Mouse (Mus musculus): Measurements from ENCODE around the gene Mrpl4.

Gene Mrpl4

DNA sequence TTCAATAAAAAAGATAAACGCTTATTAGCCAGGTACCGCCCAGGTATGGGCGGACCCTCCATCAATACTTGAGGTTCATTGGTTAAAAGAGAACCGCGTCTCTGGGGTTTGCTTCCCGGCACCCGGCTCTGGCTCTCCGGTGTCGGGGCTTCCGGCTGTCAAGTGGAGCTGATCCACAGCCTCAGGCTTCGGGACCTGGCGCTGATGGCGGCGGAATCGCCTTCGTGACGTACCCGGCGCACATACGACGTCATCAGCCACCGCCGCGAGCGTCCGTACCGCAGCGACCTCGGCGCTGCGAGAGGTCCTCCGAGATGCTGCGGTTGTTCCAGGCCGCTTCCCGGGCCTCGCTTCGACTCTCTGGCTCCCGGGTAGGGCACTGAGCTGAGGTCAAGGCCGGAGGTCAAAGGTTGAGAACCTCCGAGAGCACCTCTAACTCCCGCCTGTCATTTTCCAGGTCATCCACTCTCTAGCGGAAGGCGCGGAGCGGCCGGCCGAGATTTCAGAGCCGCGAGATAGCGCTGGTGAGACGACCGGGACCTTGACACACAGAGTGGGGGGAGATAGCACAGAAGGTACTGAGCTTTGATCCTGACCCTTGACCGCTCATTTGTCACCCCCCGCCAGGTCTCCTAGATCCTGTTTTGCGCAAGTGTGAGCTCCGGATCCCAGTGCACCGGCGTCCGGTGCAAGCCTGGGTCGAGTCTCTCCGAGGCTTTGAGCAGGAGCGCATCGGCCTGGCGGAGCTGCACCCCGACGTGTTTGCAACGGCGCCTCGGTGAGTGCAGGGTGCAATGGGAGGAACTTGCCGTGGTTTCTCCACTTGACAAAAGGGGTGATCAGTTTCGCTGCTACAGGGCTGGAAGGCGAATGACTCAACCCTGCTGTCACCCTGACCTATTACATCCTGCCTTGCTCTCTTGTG, at the start of gene Mrpl4:
TSS of gene Mrpl4 (plus strand) at position 112 of the 925 bp plus-strand sequence.
- peak; percentile 93 for DNase-seq

DNA sequence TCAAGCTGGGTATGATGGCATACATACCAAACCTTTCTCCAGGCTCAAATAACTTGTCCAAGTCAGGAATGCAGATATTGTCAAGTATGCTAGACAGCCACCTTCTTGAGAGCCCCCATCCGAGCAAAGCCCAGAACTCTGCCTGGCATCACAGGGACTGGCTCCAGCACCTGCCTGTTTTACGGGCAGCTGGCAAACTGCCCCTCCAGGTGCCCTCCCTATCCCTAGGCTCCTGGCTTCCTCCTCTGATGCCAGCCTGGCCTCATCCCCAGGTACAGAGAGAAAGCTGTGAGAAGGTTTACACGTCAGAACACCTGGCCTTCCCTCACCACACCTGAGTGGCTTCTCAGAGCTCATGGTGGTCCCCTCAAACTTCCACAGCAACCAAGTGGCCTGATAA, 45.5 kb upstream of the Mrpl4 start:
- no peak for DNase-seq

DNA sequence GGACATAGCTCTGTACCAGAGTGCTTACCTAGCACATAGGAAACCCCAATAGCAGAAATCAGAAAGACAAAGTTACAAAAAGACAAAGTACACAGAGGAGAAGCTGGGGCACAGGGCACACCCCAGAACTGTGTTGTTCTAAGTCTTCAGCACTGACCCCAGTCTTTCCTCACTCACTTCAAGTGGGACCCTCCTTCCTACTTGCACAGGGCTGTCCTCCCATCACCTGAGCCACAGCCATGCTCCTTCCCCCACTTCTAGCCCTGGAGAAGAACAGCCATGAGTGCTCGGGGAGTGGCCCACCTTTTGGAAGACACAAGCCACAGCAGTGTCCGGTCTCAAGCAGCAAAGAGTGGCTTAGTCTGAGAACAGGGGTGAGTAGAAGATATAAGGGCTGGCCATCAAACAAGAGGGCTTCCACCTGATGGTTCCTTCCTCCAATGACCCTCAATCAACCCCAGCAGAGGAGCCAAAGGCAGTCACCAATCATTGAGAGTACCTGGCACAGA, 43.1 kb upstream of the Mrpl4 start, which contains the start of gene Dnmt1:
TSS of gene Dnmt1 (minus strand) at position 459 of the 509 bp plus-strand sequence.
- no peak for DNase-seq

DNA sequence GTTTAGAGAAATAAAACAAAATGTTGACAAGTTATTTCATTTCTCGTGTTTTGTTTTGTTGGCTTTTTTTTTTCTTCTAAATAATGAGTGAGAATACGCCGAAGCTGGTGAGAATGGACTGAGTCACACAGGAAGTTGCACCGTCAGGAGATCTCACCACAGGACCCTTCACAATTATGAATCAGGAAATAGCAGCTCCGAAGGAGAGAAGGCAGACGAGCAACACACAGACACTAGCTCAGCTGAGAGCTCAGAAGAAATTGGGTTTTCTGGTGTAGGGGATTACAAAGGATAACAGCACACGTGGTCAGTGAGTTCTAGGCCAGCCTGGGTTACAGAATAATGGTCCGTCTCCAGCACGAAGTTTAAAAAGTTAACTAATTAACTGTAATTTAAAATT, 41.0 kb upstream of the Mrpl4 start:
- DNase-seq = no peak

DNA sequence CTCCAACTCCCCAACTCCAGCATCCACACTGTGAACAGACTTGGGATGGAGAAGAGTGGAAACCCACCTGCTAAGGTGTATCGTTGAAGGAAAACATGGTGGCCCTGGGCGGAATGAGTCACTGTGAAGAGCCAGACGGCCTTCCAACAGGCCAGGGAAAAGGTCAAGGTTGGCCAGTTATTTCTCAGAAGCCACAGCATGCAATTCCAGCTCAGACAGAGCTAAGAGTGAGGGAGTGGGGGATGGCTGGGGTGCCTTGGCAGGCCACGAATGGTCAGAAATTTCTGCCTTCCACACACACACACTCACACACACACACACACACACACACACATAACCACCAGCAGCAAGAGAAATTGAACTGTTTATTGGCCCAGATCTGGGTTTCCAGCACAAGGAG, 36.9 kb upstream of the Mrpl4 start:
- no peak for DNase-seq

DNA sequence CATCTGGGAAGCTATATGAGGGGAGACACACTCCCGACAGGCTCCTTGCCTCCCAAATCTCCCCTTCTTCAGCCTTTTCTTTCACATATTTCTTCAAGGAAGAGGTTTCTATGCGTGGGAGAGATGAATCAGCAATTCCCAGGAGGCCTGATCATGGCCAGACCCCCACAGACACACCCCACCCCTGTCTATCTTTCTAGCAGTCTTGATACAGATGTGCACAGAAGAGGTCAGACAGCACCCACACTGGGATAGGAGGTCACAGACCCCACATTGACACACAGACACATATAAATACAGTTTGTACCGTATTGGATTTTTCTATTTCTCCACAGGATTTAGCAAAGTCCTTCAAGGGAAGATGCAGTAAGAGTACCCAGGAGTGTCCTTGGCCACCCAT, 36.5 kb upstream of the Mrpl4 start:
- DNase-seq = no peak

DNA sequence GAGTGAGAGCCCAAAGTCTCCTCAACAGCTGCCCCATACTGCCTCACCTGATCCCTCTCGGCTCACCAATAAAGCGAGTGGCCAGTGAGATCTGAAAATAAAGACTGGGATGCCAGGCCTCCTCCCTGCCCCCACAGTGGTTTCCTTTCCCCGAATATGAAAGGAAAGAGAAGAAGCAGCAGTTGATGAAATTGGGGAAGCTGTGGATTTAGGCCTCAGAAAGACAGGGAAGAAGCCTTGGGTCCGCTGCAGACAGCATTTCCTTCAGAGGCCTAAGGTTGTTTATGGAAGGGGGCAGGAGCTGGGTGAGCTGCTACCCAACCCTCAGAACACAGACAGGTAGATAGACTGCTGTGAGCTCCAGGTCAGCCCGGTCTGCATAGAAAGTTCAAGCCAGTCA, 35.8 kb upstream of the Mrpl4 start:
- no peak for DNase-seq

DNA sequence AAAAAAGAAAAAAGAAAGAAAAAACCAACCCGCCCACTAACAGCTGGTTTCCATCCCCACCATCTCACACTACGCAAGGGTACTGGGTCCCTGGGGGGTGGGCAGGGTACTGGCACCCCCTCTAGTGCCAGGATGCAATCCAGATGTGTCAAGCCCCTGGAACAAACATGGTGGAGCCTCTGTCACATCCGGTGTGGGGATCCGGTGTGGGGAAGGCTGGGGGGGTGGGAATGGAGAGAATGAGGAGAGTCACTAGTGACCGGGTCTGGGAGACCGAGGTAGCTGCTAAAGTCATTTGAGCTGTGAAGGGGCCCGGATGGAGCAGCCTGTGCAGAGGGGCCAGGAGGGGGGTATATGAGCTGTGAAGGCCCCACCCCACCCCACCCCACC, 30.8 kb upstream of the Mrpl4 start:
- DNase-seq = no peak

DNA sequence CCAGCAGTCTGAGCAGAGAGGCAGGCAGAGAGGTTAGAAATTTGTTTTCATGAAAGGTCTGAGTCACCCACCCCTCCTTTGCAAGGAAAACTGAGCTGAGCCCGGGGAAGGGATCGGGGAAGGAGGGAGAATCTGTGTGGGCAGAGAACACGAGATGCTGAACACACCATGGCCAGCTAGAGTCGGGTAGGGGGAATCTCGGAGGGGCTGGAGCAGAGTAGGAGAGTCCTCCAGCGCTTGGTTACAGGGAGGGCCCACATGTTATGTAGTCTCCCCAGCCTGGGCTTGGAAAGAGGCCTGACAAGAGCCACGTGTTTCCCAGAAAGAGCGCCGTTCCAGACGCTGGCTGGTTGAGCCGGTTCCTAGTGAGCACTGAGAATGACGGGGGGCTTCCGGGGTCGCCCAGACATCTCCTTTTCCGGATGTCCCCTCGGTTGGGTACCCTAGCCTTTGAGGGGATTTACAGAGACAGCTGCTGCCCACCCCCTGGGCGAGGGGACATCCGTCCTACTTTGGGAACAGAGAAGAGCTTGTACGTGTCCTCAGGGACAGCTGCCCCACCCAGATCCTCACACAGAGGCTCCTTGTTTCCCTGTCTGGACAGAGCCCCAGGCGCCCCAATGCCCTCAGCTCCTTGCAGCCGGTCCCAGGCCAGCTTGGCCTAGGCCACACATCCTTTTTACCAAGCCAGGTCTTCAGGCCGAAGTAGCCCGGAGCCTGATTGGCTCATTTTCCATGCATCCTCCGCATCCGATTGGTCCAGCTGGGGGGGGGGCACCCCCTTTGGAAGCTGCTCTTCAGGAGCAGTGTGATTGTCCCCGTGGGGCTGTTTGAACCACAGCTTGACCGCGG, 30.2 kb upstream of the Mrpl4 start:
- no peak for DNase-seq

DNA sequence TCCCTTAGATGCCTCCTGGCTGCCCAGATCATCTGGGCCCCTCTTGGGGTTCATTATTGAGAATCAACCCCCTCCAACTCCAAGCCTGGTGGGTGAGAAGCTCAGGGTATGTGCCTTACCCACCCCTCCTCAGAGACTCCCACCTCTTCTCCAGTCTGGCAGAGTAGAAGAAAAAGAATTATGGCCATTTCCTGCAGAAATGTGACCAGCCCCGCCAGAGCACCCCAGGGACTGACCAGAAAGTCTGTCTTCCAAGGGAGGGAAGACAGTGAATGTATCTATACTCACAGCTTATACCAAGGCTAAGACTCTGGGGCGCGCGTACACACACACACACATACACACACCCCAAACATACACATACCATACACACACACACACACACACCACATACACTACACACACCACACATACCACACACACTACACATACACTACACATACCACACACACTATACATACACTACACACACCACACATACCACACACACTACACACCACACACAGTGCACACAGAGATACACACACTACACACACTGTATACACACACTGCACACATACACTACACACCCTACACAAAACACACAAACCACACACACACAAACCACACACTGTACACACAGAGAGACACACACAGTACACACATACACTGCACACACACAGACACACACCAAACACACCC, 29.4 kb upstream of the Mrpl4 start:
- no peak for DNase-seq

DNA sequence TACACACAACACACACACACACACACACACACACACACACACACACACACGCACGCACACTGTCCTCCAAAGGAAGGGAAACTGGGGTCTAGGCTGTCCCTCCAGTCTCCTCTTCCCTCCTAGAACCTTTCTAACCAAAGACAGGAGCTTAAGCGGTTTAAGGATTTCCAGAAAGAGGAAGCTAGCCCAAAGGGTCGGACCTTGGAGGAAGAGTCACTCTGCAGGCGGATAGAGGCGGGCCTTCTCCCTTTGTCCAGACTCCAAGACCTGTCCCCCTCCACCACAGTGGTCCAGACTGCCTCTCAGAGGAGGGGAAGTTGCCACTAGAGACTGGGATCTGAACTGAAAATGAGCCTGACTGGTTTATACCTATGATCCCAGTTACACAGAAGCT, 28.9 kb upstream of the Mrpl4 start:
- no peak for DNase-seq

DNA sequence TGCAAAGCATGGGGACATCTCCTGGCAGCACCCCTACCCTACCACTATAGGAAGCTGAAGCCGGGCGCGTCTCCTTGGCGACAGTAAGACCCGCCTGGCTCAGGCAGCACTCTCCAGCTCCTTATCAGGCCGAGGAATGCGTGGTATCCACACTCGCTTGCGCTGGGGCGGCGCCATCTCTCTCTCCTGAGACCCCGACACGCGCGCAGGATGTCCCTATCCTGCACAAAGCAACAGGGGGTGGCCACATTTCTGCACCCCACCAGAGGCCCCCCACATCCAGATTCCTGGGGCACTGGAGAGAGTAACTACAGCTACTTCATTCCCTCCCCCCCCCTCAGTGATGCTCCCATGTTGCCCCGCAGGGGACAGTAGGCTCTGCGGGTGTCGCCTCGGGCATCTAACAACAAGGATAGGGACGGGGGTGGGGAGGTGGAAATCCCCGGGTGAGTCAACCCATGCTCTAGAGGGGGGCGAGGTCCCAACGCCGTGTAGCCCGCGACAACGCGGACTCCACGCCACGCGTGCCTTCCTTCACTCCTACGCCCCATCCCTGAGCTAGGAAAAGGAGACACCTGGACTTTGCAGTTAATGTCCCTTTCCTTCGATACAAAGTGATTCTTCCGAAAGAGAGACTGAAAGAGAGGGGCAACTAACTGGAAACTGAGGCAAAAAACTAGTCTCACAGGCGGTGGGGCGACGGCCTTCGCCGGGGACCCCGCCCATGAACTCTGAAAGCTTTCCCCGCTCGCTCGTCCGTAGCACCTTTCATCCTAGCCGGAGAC, 26.9 kb upstream of the Mrpl4 start:
- DNase-seq = peak; percentile 17 to 26

DNA sequence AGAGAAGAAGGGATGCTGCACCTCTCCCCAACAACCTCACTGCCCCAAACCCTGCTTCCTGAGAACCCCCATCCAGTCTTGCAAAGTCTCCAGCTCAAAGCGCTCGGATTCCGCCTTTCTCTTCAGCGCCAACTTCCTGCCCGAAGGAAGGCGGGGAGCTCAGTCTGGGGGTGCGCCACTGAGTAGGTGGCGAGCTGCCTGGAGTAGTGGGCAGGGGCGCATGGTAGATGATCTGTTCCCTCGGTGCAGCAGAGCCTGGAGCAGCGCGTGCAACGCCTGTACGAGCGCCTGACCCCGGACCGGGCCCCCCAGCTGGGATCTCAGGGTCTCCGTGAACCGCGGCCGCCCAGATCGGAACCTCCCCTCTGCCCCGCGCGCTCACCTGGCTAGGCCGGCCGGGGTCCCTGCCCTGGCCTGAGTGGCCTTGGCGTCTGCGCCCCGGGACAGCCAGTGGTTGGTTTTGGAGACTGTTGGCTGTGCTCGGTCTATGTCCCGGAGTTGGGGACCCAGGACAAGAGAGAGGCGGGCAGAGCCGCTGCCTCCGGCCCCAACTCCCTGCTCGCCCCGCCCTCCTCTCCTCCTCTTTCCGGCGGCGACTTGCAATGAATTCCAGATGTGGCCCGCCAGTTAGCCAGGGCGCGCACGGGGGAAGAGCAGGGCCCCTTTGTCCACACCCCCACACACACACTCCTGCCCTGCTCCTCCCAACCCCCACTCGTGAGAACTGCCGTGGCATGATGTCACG, 26.1 kb upstream of the Mrpl4 start, which contains the start of gene S1pr2:
TSS of gene S1pr2 (minus strand) at position 566 of the 745 bp plus-strand sequence.
- peak; percentile 83 to 85 for DNase-seq

DNA sequence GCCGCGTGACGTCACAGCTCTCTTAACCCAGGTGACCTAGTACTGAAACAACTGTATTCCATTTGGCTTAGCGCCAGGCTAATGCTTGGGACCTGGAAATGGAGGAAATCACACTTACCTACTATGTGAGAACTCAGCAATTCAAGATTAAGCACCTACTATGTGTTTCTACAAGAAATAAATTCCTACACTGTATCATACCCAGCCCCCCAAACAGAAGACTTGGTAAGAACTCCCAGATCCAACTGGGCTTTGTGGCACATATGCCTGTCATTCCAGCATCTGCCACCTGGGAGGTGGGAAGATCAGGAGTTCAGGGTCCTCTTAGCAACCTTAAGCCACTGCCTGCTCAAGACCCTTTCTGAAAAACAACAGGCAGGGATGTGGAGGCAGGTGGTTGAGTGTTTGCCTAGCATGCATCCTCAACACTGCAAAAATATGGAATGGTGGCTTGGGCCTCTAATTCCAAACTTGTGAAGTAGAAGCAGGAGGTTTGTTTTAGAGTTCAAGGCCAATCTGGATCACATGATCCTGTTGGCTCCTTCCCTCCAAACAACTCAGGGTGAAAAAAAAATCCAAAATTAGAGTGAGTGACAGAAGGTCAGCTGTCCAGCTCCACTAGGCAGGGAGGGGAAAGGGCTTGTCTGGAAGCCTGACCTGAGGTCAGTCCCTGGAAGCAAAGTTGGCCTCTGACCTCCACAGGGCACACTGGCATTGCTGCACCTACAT, 25.4 kb upstream of the Mrpl4 start:
- DNase-seq = no peak

DNA sequence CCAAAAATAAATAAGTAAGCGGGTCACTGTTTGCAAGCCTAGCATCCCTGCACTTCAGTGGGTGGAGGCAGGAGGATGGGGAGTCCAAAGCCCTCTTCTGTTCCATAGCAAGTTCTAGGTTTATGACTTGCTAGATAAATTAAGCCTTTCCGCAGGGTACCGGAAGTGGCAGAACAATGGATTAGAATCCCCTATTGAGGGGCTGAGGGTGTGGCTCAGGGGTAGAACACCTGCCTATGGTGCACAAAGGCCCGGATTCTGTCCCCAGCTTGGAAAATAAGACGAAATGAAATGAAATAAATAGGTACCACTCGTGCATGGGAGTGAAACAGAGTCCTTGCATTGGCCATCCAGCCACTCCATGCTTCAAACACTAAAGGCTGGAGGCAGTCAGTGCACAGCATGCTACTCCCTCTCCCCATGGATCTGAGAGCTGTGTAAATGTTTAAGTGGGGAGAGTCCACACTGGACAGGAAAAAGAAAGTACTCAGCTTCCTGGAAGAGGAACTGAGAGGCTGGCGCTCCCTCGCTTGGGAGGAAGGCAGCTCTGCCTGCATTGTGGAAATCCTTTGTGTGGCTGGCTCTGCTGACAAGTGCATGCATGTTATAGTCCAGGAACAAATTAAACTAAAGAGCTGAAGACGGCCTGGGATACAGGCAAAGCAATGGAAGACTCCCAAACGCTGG, 24.0 kb upstream of the Mrpl4 start:
- no peak for DNase-seq

DNA sequence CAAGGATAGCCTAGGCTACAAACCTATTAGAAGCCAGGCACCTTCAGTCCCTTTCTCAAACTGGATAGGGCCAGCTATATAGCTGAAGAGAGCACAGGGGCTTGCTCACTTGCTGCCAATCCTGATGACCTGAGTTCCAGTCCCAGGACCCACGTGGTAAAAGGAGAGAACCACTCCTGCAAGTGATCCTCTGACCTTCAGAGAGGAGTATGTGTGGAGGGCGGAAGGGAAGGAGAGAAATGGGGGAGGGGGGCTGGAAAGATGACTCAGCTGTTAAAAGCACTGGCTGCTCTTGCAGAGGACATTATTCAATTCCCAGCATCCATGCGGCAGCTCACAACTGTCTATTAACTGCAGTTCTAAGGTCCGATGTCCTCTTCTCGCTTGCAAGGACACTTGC, 23.4 kb upstream of the Mrpl4 start:
- DNase-seq = no peak

DNA sequence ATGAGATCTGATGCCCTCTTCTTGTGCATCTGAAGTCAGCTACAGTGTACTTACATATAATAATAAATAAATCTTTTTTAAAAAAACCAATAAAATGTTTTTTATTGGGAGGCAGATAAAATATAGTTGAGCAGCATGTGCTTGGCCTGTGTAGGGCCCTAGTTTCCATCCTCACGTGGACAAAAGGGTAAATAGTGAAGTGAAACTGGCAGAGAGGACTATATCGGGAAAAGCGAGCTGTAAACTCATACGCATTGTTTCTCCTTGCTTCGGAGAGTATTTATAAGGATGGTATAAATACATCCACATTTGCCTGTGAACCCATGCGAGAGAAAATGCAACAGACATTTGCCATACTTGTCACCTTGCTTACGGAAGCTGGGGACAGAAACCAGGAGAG, 22.8 kb upstream of the Mrpl4 start:
- no peak for DNase-seq

DNA sequence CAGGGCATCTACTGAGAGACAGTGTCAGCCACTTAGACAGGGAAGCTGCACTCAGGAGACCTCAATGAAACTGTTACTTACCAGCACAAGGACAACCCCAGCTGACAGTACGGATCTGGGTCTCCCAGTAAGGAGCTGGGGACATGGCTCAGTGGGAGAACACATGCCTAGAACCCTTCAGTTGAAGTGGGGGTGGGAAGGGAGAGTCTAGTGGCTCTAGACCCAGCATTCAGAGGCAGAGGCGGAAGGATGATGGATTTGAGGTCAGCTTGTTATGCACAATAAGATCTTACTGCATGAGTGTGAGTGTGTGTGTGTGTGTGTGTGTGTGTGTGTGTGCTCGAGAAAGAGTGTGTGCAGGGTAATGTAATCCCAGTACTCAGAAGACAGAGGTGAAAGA, 20.4 kb upstream of the Mrpl4 start:
- DNase-seq = no peak

DNA sequence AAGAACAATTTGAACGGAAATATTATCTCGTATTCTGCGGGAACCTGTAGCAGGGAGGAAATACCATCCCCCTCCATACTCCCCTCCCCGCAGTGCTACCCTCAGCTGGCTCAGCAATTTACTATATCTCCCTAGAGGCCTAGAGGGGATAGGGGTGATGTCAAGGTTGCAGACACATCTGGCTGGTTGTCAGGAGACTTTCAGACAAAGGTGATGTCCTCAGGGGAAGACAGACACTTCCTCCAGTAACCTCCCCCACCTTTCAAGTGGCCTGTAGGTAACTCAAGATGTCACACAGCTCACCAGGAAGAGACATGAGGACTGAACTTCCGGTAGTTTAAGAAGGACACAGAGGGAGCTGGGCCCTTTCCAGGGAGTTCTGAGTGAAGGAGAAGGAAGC, 19.4 kb upstream of the Mrpl4 start:
- no peak for DNase-seq
